Mouse (Mus musculus) kidney, embryonic 14.5 days (tissue): ENCODE measurements at regions not wholly inside any gene's neighbourhood (a gene's known extent, or its start where the extent isn't known, plus 50 kb on each side); places are given as distances from the start of the nearest gene placed in this dataset.

ENCODE experiments used
- ATAC-seq: fragments of 200-750 bp; cut with Nextera tagmentation; 2 replicates; pipeline ENCODE4 v1.8.0; 2017; ENCODE audit warnings: moderate number of reproducible peaks, mild to moderate bottlenecking, moderate TSS enrichment, moderate library complexity; ENCODE audit not compliant: low FRiP score, low TSS enrichment
- H3K27ac ChIP-seq: fragments of 300-500 bp; sonication (generic); 2 replicates; pipeline ENCODE4 v1.5.1; 2014; ENCODE audit warnings: low read depth, mild to moderate bottlenecking, low read length, moderate library complexity, mixed read lengths
- H3K27me3 ChIP-seq: fragments of 300-500 bp; sonication (generic); 2 replicates; pipeline ENCODE4 v1.6.1; 2014; ENCODE audit warnings: mild to moderate bottlenecking, low read length; ENCODE audit not compliant: control insufficient read depth, insufficient read depth
- H3K36me3 ChIP-seq: fragments of 300-500 bp; sonication (generic); 2 replicates; pipeline ENCODE4 v1.6.1; 2014; ENCODE audit warnings: low read length, mixed read lengths; ENCODE audit not compliant: control insufficient read depth, insufficient read depth
- H3K4me1 ChIP-seq: fragments of 300-500 bp; sonication (generic); 2 replicates; pipeline ENCODE4 v1.6.1; 2014; ENCODE audit warnings: low read length, mixed read lengths; ENCODE audit not compliant: control insufficient read depth, insufficient read depth
- H3K4me2 ChIP-seq: fragments of 300-500 bp; sonication (generic); replicated peaks from 2 replicates; pipeline ENCODE4 v1.6.1; 2014; ENCODE audit warnings: low read depth, mild to moderate bottlenecking, low read length
- H3K4me3 ChIP-seq: fragments of 300-500 bp; sonication (generic); 2 replicates; pipeline ENCODE4 v1.5.1; 2014; ENCODE audit warnings: mild to moderate bottlenecking, low read length
- H3K9ac ChIP-seq: fragments of 300-500 bp; sonication (generic); 2 replicates; pipeline ENCODE4 v1.6.1; 2014; ENCODE audit warnings: low read depth, mild to moderate bottlenecking, low read length, moderate library complexity
- H3K9me3 ChIP-seq: fragments of 300-500 bp; sonication (generic); 2 replicates; pipeline ENCODE4 v1.6.1; 2016; ENCODE audit warnings: low read length; ENCODE audit not compliant: control insufficient read depth
- WGBS: fragments of 180-500 bp; shearing (Covaris S2); extraction: QIAGEN DNeasy Blood & Tissue Kit; methylation state at CpG from one replicate; pipeline ENCODE4 v1.1.7; 2014; 5-methylcytosine and 5-hydroxymethylcytosine counted together

GRCm38 (mm10) chr15:41920270-41920669, 1786.1 kb downstream of the 9330182O14Rik start:
- WGBS: 81% methylated on average over 2 of the region's 2 CpGs
- Histone ChIP-seq H3K27ac (no peak overlapping the region), H3K4me3 (no peak overlapping the region), H3K4me2 (no peak overlapping the region), H3K9ac (no peak overlapping the region), H3K27me3 (no peaks in the 10 kb centered on the region), H3K4me1 (no peaks in the 10 kb centered on the region), H3K36me3 (no peaks in the 10 kb centered on the region), H3K9me3 (no peaks in the 10 kb centered on the region)
- ATAC-seq: no peak

- Histone ChIP-seq H3K36me3 (no peaks in the 10 kb centered on the region), H3K4me3 (no peak overlapping the region), H3K9me3 (peaks cover 12% of the 10 kb centered on the region), H3K9ac (no peak overlapping the region), H3K4me2 (no peak overlapping the region), H3K4me1 (no peaks in the 10 kb centered on the region), H3K27me3 (no peaks in the 10 kb centered on the region), H3K27ac (no peak overlapping the region)
- 40% methylated on average over 2 of the region's 2 CpGs for WGBS
- ATAC-seq: 0 out of 2 replicates have a peak, but pooled peaks have one; percentile 43
Measured at GRCm38 (mm10) chr15:41936697-41937096, 1802.5 kb downstream of the 9330182O14Rik start.

GRCm38 (mm10) chr15:41945226-41945625, 1811.1 kb downstream of the 9330182O14Rik start:
- Histone ChIP-seq H3K27me3 (no peaks in the 10 kb centered on the region), H3K4me3 (no peak overlapping the region), H3K27ac (no peak overlapping the region), H3K4me1 (no peaks in the 10 kb centered on the region), H3K9ac (no peak overlapping the region), H3K36me3 (no peaks in the 10 kb centered on the region), H3K4me2 (no peak overlapping the region), H3K9me3 (no peaks in the 10 kb centered on the region)
- WGBS: 76% methylated on average over 2 of the region's 2 CpGs
- no peak for ATAC-seq

GRCm38 (mm10) chr15:41947888-41948287, 1813.7 kb downstream of the 9330182O14Rik start:
- H3K27me3 ChIP-seq: no peaks in the 10 kb centered on the region
- H3K36me3 ChIP-seq: no peaks in the 10 kb centered on the region
- no peak for ATAC-seq
- no peaks in the 10 kb centered on the region for H3K4me1 ChIP-seq
- H3K27ac ChIP-seq: no peak overlapping the region
- H3K9me3 ChIP-seq: no peaks in the 10 kb centered on the region
- H3K4me2 ChIP-seq: no peak overlapping the region
- H3K4me3 ChIP-seq: no peak overlapping the region
- no peak overlapping the region for H3K9ac ChIP-seq

GRCm38 (mm10) chr15:41948347-41949093, 1814.4 kb downstream of the 9330182O14Rik start:
- H3K9me3 ChIP-seq: no peaks in the 10 kb centered on the region
- no peaks in the 10 kb centered on the region for H3K4me1 ChIP-seq
- H3K4me2 ChIP-seq: no peak overlapping the region
- peak; percentile 79 for ATAC-seq
- 29% methylated on average over 4 of the region's 4 CpGs for WGBS
- H3K27ac ChIP-seq: no peak overlapping the region
- H3K9ac ChIP-seq: no peak overlapping the region
- H3K27me3 ChIP-seq: no peaks in the 10 kb centered on the region
- H3K4me3 ChIP-seq: no peak overlapping the region
- no peaks in the 10 kb centered on the region for H3K36me3 ChIP-seq

GRCm38 (mm10) chr15:41949094-41949461, 1814.9 kb downstream of the 9330182O14Rik start:
- WGBS: 66% methylated on average over 6 of the region's 6 CpGs
- Histone ChIP-seq H3K27me3 (no peaks in the 10 kb centered on the region), H3K36me3 (no peaks in the 10 kb centered on the region), H3K9me3 (no peaks in the 10 kb centered on the region), H3K27ac (no peak overlapping the region), H3K4me1 (no peaks in the 10 kb centered on the region), H3K9ac (no peak overlapping the region), H3K4me2 (no peak overlapping the region), H3K4me3 (no peak overlapping the region)
- 0 out of 2 replicates have a peak, but pooled peaks have one; percentile 20 for ATAC-seq

GRCm38 (mm10) chr15:41951276-41951675, 1817.1 kb downstream of the 9330182O14Rik start:
- Histone ChIP-seq H3K36me3 (no peaks in the 10 kb centered on the region), H3K9ac (no peak overlapping the region), H3K4me3 (no peak overlapping the region), H3K9me3 (no peaks in the 10 kb centered on the region), H3K27ac (no peak overlapping the region), H3K4me2 (no peak overlapping the region), H3K4me1 (no peaks in the 10 kb centered on the region), H3K27me3 (no peaks in the 10 kb centered on the region)
- ATAC-seq: no peak; the same call in 1 of the 2 replicates
- 63% methylated on average over 5 of the region's 5 CpGs for WGBS

- no peak overlapping the region for H3K27ac ChIP-seq
- no peak for ATAC-seq
- no peaks in the 10 kb centered on the region for H3K27me3 ChIP-seq
Measured at GRCm38 (mm10) chr15:41960597-41960996, 1826.4 kb downstream of the 9330182O14Rik start.

GRCm38 (mm10) chr15:41970877-41971276, 1836.7 kb downstream of the 9330182O14Rik start:
- Histone ChIP-seq H3K36me3 (no peaks in the 10 kb centered on the region), H3K4me1 (no peaks in the 10 kb centered on the region), H3K9me3 (no peaks in the 10 kb centered on the region), H3K4me2 (no peak overlapping the region), H3K27me3 (no peaks in the 10 kb centered on the region), H3K4me3 (no peak overlapping the region), H3K27ac (no peak overlapping the region), H3K9ac (no peak overlapping the region)
- ATAC-seq: no peak
- 80% methylated on average over 6 of the region's 6 CpGs for WGBS

More at GRCm38 (mm10) chr15:41960597-41960996, 1826.4 kb downstream of the 9330182O14Rik start:
- no peaks in the 10 kb centered on the region for H3K4me1 ChIP-seq
- no peaks in the 10 kb centered on the region for H3K9me3 ChIP-seq
- H3K4me2 ChIP-seq: no peak overlapping the region
- H3K36me3 ChIP-seq: no peaks in the 10 kb centered on the region
- no peak overlapping the region for H3K9ac ChIP-seq
- H3K4me3 ChIP-seq: no peak overlapping the region
